Mouse (Mus musculus): ENCODE results near the gene D930048N14Rik.

DNA sequence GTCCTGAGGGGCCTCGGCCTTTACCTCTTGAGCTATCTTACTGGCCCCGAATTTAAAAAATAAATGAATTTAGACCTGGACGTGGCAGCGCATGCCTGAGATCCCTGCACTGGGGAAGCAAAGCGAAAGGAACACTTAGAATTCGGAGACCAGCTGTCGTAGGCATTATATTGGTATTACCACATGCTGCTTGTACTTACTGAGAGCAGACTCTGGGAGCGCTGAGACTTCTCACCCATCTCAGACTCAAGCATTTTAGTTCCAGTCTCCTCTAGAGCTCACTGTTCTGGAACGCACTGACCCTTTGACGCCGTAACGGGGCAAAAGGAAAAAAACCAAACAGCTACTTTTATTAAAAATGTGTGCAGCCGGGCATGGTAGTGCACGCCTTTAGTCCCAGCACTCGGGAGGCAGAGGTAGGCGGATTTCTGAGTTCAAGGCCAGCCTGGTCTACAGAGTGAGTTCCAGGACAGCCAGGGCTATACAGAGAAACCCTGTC, 11.2 kb downstream of the D930048N14Rik start:
- TF ChIP-seq CTCF (IDR thresholded peaks at IDR 0.05; ENCODE audit: control insufficient read depth, insufficient read depth, insufficient read length) (no peak), USF1 (IDR thresholded peaks at IDR 0.05; ENCODE audit: low read depth) (no peak), MYOD1 (IDR thresholded peaks at IDR 0.05; ENCODE audit: control insufficient read depth, insufficient read length, low read depth) (no peak), MYOG (IDR thresholded peaks at IDR 0.05; ENCODE audit: control insufficient read depth, extremely low read depth, insufficient read length) (no peak), CEBPB (IDR thresholded peaks at IDR 0.05; ENCODE audit: low read depth) (no peak)
